Mouse (Mus musculus) midbrain, embryonic 10.5 days (tissue): ENCODE measurements around the gene Smg5. TPM values are rescaled to one million over a fixed set of nuclear protein-coding genes. Genes with fewer than 3 reads are reported as not detected.

ENCODE experiments used
- DNase-seq: peaks from one replicate; pipeline ENCODE4 v3.0.0-alpha.2; 2017; ENCODE audit warnings: low spot score
- H3K27ac ChIP-seq: fragments of 300-500 bp; sonication (generic); replicated peaks from 2 replicates; pipeline ENCODE4 v1.5.1; 2016; ENCODE audit warnings: mild to moderate bottlenecking
- H3K27me3 ChIP-seq: fragments of 300-500 bp; sonication (generic); 2 replicates; pipeline ENCODE4 v1.6.1; 2016; ENCODE audit warnings: low read depth, mild to moderate bottlenecking; ENCODE audit not compliant: poor library complexity, severe bottlenecking
- H3K36me3 ChIP-seq: fragments of 300-500 bp; sonication (generic); 2 replicates; pipeline ENCODE4 v1.6.1; 2016; ENCODE audit warnings: mild to moderate bottlenecking, moderate library complexity
- H3K4me1 ChIP-seq: fragments of 300-500 bp; sonication (generic); 2 replicates; pipeline ENCODE4 v1.6.1; 2016
- H3K4me3 ChIP-seq: fragments of 300-500 bp; sonication (generic); 2 replicates; pipeline ENCODE4 v1.5.1; 2016; ENCODE audit warnings: mild to moderate bottlenecking, moderate library complexity
- H3K9me3 ChIP-seq: fragments of 300-500 bp; sonication (generic); replicated peaks from 2 replicates; pipeline ENCODE4 v1.6.1; 2016; ENCODE audit warnings: mild to moderate bottlenecking
- WGBS: fragments of 180-500 bp; shearing (Covaris S2); methylation state at CpG from one replicate; pipeline ENCODE4 v1.1.7; 2016; 5-methylcytosine and 5-hydroxymethylcytosine counted together
- polyA plus RNA-seq: library from polyadenylated mRNA; unstranded; fragments of >200 nt; fragmentation: Nextera tagmentation; extraction: Ambion mirVana; gene quantifications from 2 replicates; pipeline ENCODE4 v1.2.1, GENCODE M21; 2016

The Smg5 gene
- polyA plus RNA-seq, 1 experiment from 2014 or later, result 84.5 TPM

GRCm38 (mm10) chr3:88331282-88331681, 4.8 kb upstream of the Smg5 start:
- Histone ChIP-seq H3K36me3 (peaks cover 50% of the 10 kb centered on the region), H3K4me1 (peaks cover 18% of the 10 kb centered on the region), H3K9me3 (no peaks in the 10 kb centered on the region), H3K27ac (no peak overlapping the region), H3K4me3 (no peak overlapping the region), H3K27me3 (no peaks in the 10 kb centered on the region)
- 21% methylated on average over 2 of the region's 2 CpGs for WGBS
- no peak for DNase-seq

- Histone ChIP-seq H3K36me3 (peaks cover 33% of the 10 kb centered on the region), H3K27me3 (no peaks in the 10 kb centered on the region), H3K9me3 (no peaks in the 10 kb centered on the region), H3K27ac (no peak overlapping the region), H3K4me3 (peak overlapping the region; percentile 97), H3K4me1 (peaks cover 36% of the 10 kb centered on the region)
- 57% methylated on average over 12 of the region's 12 CpGs for WGBS
- no peak for DNase-seq
Observed at GRCm38 (mm10) chr3:88334029-88334658, 1.9 kb upstream of the Smg5 start.

GRCm38 (mm10) chr3:88334902-88335435, 1.1 kb upstream of the Smg5 start:
- H3K36me3 ChIP-seq, result peaks cover 25% of the 10 kb centered on the region
- H3K27ac ChIP-seq, result peak overlapping the region; percentile 99
- H3K27me3 ChIP-seq, result no peaks in the 10 kb centered on the region
- H3K4me1 ChIP-seq, result peaks cover 36% of the 10 kb centered on the region
- peak overlapping the region; percentile 97 for H3K4me3 ChIP-seq
- no peak for DNase-seq
- 32% methylated on average over 3 of the region's 3 CpGs for WGBS
- H3K9me3 ChIP-seq, result no peaks in the 10 kb centered on the region

GRCm38 (mm10) chr3:88335436-88336053, 515 bp upstream of the Smg5 start:
- H3K27ac ChIP-seq, result peak overlapping the region; percentile 99
- DNase-seq, result no peak
- WGBS, result 2% methylated on average over 27 of the region's 27 CpGs
- no peaks in the 10 kb centered on the region for H3K9me3 ChIP-seq
- peaks cover 20% of the 10 kb centered on the region for H3K36me3 ChIP-seq
- H3K27me3 ChIP-seq, result no peaks in the 10 kb centered on the region
- H3K4me3 ChIP-seq, result peak overlapping the region; percentile 97
- peaks cover 36% of the 10 kb centered on the region for H3K4me1 ChIP-seq

GRCm38 (mm10) chr3:88337367-88338020, 1.4 kb downstream of the Smg5 start:
- Histone ChIP-seq H3K9me3 (no peaks in the 10 kb centered on the region), H3K27ac (no peak overlapping the region), H3K4me3 (peak overlapping the region; percentile 97), H3K36me3 (peaks cover 31% of the 10 kb centered on the region), H3K27me3 (no peaks in the 10 kb centered on the region), H3K4me1 (peaks cover 36% of the 10 kb centered on the region)
- 86% methylated on average over 11 of the region's 11 CpGs for WGBS
- DNase-seq, result no peak

- WGBS, result 90% methylated on average over 7 of the region's 7 CpGs
- Histone ChIP-seq H3K4me3 (no peak overlapping the region), H3K4me1 (peaks cover 36% of the 10 kb centered on the region), H3K27ac (no peak overlapping the region), H3K9me3 (no peaks in the 10 kb centered on the region), H3K36me3 (peaks cover 34% of the 10 kb centered on the region), H3K27me3 (no peaks in the 10 kb centered on the region)
- DNase-seq, result no peak
Observed at GRCm38 (mm10) chr3:88338316-88338715, 2.3 kb downstream of the Smg5 start.

GRCm38 (mm10) chr3:88339006-88339405, 2.9 kb downstream of the Smg5 start:
- Histone ChIP-seq H3K27ac (no peak overlapping the region), H3K36me3 (peaks cover 41% of the 10 kb centered on the region), H3K27me3 (no peaks in the 10 kb centered on the region), H3K4me3 (no peak overlapping the region), H3K4me1 (peaks cover 35% of the 10 kb centered on the region), H3K9me3 (no peaks in the 10 kb centered on the region)
- no peak for DNase-seq
- 85% methylated on average over 3 of the region's 3 CpGs for WGBS

GRCm38 (mm10) chr3:88350732-88351131, 14.7 kb downstream of the Smg5 start:
- H3K36me3 ChIP-seq, result peaks cover 100% of the 10 kb centered on the region
- no peaks in the 10 kb centered on the region for H3K4me1 ChIP-seq
- no peaks in the 10 kb centered on the region for H3K27me3 ChIP-seq
- H3K27ac ChIP-seq, result no peak overlapping the region
- WGBS, result 94% methylated on average over 13 of the region's 13 CpGs
- no peak overlapping the region for H3K4me3 ChIP-seq
- no peaks in the 10 kb centered on the region for H3K9me3 ChIP-seq
- DNase-seq, result no peak

- H3K4me1 ChIP-seq, result no peaks in the 10 kb centered on the region
- H3K4me3 ChIP-seq, result no peak overlapping the region
- no peak overlapping the region for H3K27ac ChIP-seq
- no peak for DNase-seq
- WGBS, result 97% methylated on average over 9 of the region's 9 CpGs
- no peaks in the 10 kb centered on the region for H3K9me3 ChIP-seq
- peaks cover 100% of the 10 kb centered on the region for H3K36me3 ChIP-seq
- no peaks in the 10 kb centered on the region for H3K27me3 ChIP-seq
Observed at GRCm38 (mm10) chr3:88352907-88353306, 16.8 kb downstream of the Smg5 start.

GRCm38 (mm10) chr3:88354396-88355165, 18.5 kb downstream of the Smg5 start:
- Histone ChIP-seq H3K9me3 (no peaks in the 10 kb centered on the region), H3K4me1 (no peaks in the 10 kb centered on the region), H3K27ac (no peak overlapping the region), H3K27me3 (no peaks in the 10 kb centered on the region), H3K4me3 (no peak overlapping the region), H3K36me3 (peaks cover 100% of the 10 kb centered on the region)
- 93% methylated on average over 8 of the region's 8 CpGs for WGBS
- no peak for DNase-seq

- peaks cover 12% of the 10 kb centered on the region for H3K27me3 ChIP-seq
- H3K36me3 ChIP-seq, result peaks cover 85% of the 10 kb centered on the region
- 78% methylated on average over 5 of the region's 5 CpGs for WGBS
- peaks cover 11% of the 10 kb centered on the region for H3K4me1 ChIP-seq
- no peaks in the 10 kb centered on the region for H3K9me3 ChIP-seq
- DNase-seq, result no peak
- no peak overlapping the region for H3K4me3 ChIP-seq
- H3K27ac ChIP-seq, result no peak overlapping the region
Observed at GRCm38 (mm10) chr3:88359584-88359983, 23.5 kb downstream of the Smg5 start.

GRCm38 (mm10) chr3:88359989-88360388, 23.9 kb downstream of the Smg5 start:
- Histone ChIP-seq H3K9me3 (no peaks in the 10 kb centered on the region), H3K4me3 (no peak overlapping the region), H3K27me3 (peaks cover 16% of the 10 kb centered on the region), H3K27ac (no peak overlapping the region), H3K4me1 (peaks cover 15% of the 10 kb centered on the region), H3K36me3 (peaks cover 81% of the 10 kb centered on the region)
- WGBS, result 77% methylated on average over 3 of the region's 3 CpGs
- no peak for DNase-seq
